Mouse (Mus musculus) layer of hippocampus, postnatal 25 days (tissue): Measurements from ENCODE around the gene Hic1. TPM values are rescaled to one million over a fixed set of nuclear protein-coding genes. Genes with fewer than 3 reads are reported as not detected.
A peak's percentile ranks its signal among the peaks of the same experiment; 100 is the strongest.
"Not testable (repeated sequence)": the region's sequence is repeated elsewhere in the genome, so short reads cannot be mapped to it uniquely, and the experiment has no call there.

ENCODE experiments used
- DNase-seq, 2 experiments: peaks; one replicate each; pipeline ENCODE4 v3.0.0; 2022; ENCODE audit warnings: mixed read lengths in 2 of 2, low spot score in 1 of 2; ENCODE audit errors: extremely low spot score in 1 of 2
- total RNA-seq, 2 experiments: library from RNA; stranded (reverse); gene quantifications; 2 replicates each; pipeline ENCODE4 v1.2.3; 2021

Gene Hic1
- total RNA-seq, 2 experiments from 2014 or later = 2.5 to 3.2 TPM

- peak; percentile 60 to 72 for DNase-seq
Measured at GRCm38 (mm10) chr11:75193256-75194071, 24.1 kb upstream of the Hic1 start, which contains the start of gene Rtn4rl1. TSS of gene Rtn4rl1 (plus strand) at chr11:75193783.

- peak in 1 of 2 experiments; percentile 72 for DNase-seq
Measured at GRCm38 (mm10) chr11:75192336-75193214, 23.3 kb upstream of the Hic1 start.

- DNase-seq = no peak
Measured at GRCm38 (mm10) chr11:75191841-75192240, 22.5 kb upstream of the Hic1 start.

- no peak for DNase-seq
Measured at GRCm38 (mm10) chr11:75190905-75191441, 21.7 kb upstream of the Hic1 start, which contains the start of gene Dph1. TSS of gene Dph1 (minus strand) at chr11:75191241.

- DNase-seq = peak in 1 of 2 experiments; percentile 67
Measured at GRCm38 (mm10) chr11:75190371-75190724, 21.0 kb upstream of the Hic1 start.

GRCm38 (mm10) chr11:75189713-75190370 lies 20.5 kb upstream of the Hic1 start:
- no peak for DNase-seq

- no peak for DNase-seq
Measured at GRCm38 (mm10) chr11:75184986-75185385, 15.7 kb upstream of the Hic1 start.

GRCm38 (mm10) chr11:75184573-75184972 lies 15.3 kb upstream of the Hic1 start:
- DNase-seq = no peak

GRCm38 (mm10) chr11:75183917-75184570 lies 14.7 kb upstream of the Hic1 start:
- DNase-seq = peak in 1 of 2 experiments; percentile 39

GRCm38 (mm10) chr11:75178672-75179208 lies 9.4 kb upstream of the Hic1 start, which contains the start of gene Ovca2:
TSS of gene Ovca2 (minus strand) at chr11:75178835.
- DNase-seq = peak; percentile 87 to 90

- no peak for DNase-seq
Measured at GRCm38 (mm10) chr11:75178011-75178410, 8.7 kb upstream of the Hic1 start.

- not testable (repeated sequence) for DNase-seq
Measured at GRCm38 (mm10) chr11:75174574-75174973, 5.3 kb upstream of the Hic1 start.

GRCm38 (mm10) chr11:75173799-75174165 lies 4.5 kb upstream of the Hic1 start:
- DNase-seq = no peak

- DNase-seq = peak; percentile 93 to 96
Measured at GRCm38 (mm10) chr11:75173095-75173798, 3.9 kb upstream of the Hic1 start.

GRCm38 (mm10) chr11:75172151-75173094 lies 3.1 kb upstream of the Hic1 start:
- DNase-seq = no peak

- no peak for DNase-seq
Measured at GRCm38 (mm10) chr11:75171186-75171865, 2.0 kb upstream of the Hic1 start.

GRCm38 (mm10) chr11:75170136-75170751 lies 925 bp upstream of the Hic1 start:
- peak; percentile 92 to 94 for DNase-seq
